Mouse (Mus musculus): ENCODE results near the gene C2cd4d. TPM values are rescaled to one million over a fixed set of nuclear protein-coding genes. Genes with fewer than 3 reads are reported as not detected.

Gene C2cd4d
- polyA plus RNA-seq, 1 experiment from 2014 or later, result 0.06 TPM

- 0 out of 2 replicates have a peak within 1 kb of the TSS, but pooled peaks have one; percentile 16 for H3K27ac ChIP-seq (replicated peaks)
- WGBS (ENCODE audit: insufficient replicate concordance), result 10% methylated on average over 52 of the region's 52 CpGs
- peak; percentile 97 for ATAC-seq (ENCODE audit: insufficient read depth)
Observed at GRCm38 (mm10) chr3:94413031-94413679, 50.9 kb downstream of the C2cd4d start, which contains the start of gene Tdrkh. Gene Tdrkh (plus strand): TSS chr3:94413273.

More at GRCm38 (mm10) chr3:94413031-94413679, 50.9 kb downstream of the C2cd4d start, which contains the start of gene Tdrkh:
- H3K36me3 ChIP-seq (replicated peaks), result no peaks in the 10 kb centered on the region
- H3K27me3 ChIP-seq, result peaks cover 14% of the 10 kb centered on the region; the same call in 1 of the 2 replicates
- peak within 1 kb of the TSS; percentile 88 for H3K4me2 ChIP-seq
- H3K9ac ChIP-seq, result peak within 1 kb of the TSS; percentile 47
- H3K9me3 ChIP-seq (replicated peaks), result no peaks in the 10 kb centered on the region
- peaks cover 16% of the 10 kb centered on the region for H3K4me1 ChIP-seq (replicated peaks)
- peak within 1 kb of the TSS; percentile 61 for H3K4me3 ChIP-seq (replicated peaks)

Other genes starting within 250 kb of the C2cd4d start
- not detected in 2 replicates for gene Gm10696, start 184.2 kb upstream of the C2cd4d start, polyA plus RNA-seq (2015; fragmentation: Nextera tagmentation; extraction: Ambion mirVana)
- gene Gm5286, start 165.7 kb upstream of the C2cd4d start, polyA plus RNA-seq (2015; fragmentation: Nextera tagmentation; extraction: Ambion mirVana), result not detected in 2 replicates
- gene Gm4778, start 98.4 kb upstream of the C2cd4d start, polyA plus RNA-seq (2015; fragmentation: Nextera tagmentation; extraction: Ambion mirVana), result not detected in 2 replicates
- 3.4 and 3.7 TPM in 2 replicates for gene Them4, start 52.3 kb upstream of the C2cd4d start, polyA plus RNA-seq (2015; fragmentation: Nextera tagmentation; extraction: Ambion mirVana)
- gene Them5, start 20.3 kb upstream of the C2cd4d start, polyA plus RNA-seq (2015; fragmentation: Nextera tagmentation; extraction: Ambion mirVana), result not detected in 2 replicates
- gene Rorc, start 10.4 kb downstream of the C2cd4d start, polyA plus RNA-seq (2015; fragmentation: Nextera tagmentation; extraction: Ambion mirVana), result 1.1 and 1.4 TPM in 2 replicates
- 0.02 TPM in 1 of 2 replicates, not detected in the other for gene Lingo4, start 36.1 kb downstream of the C2cd4d start, polyA plus RNA-seq (2015; fragmentation: Nextera tagmentation; extraction: Ambion mirVana)
- 8.7 and 9.9 TPM in 2 replicates for gene Tdrkh, start 50.8 kb downstream of the C2cd4d start, polyA plus RNA-seq (2015; fragmentation: Nextera tagmentation; extraction: Ambion mirVana)
- gene Mrpl9, start 80.9 kb downstream of the C2cd4d start, polyA plus RNA-seq (2015; fragmentation: Nextera tagmentation; extraction: Ambion mirVana), result 33.0 and 35.5 TPM in 2 replicates
- gene Oaz3, start 81.5 kb downstream of the C2cd4d start, polyA plus RNA-seq (2015; fragmentation: Nextera tagmentation; extraction: Ambion mirVana), result 0.17 and 0.44 TPM in 2 replicates
- 0.24 and 0.54 TPM in 2 replicates for gene Celf3, start 115.9 kb downstream of the C2cd4d start, polyA plus RNA-seq (2015; fragmentation: Nextera tagmentation; extraction: Ambion mirVana)
- gene Riiad1, start 117.9 kb downstream of the C2cd4d start, polyA plus RNA-seq (2015; fragmentation: Nextera tagmentation; extraction: Ambion mirVana), result 0.35 TPM in 1 of 2 replicates, not detected in the other
- gene Snx27, start 220.3 kb downstream of the C2cd4d start, polyA plus RNA-seq (2015; fragmentation: Nextera tagmentation; extraction: Ambion mirVana), result 12.0 and 12.1 TPM in 2 replicates

Measured in liver, embryonic 15.5 days (tissue).